14 mouse cellular contexts compared by ENCODE assay signal in genomic region chr3:65656902-65657660, GRCm38 (mm10). TPM values are rescaled to one million over a fixed set of nuclear protein-coding genes. Genes with fewer than 3 reads are reported as not detected.
DNase-seq lines count a peak whose midpoint lies in the region; ATAC-seq and TF ChIP-seq lines count a peak whose summit lies in the region.
"Had no signal": no experiment of that assay in that cellular context is flagged by ENCODE, and none has a peak within 500 bp of the region (broad histone marks: within the 10 kb centered on the region; RNA-seq: fewer than 3 reads in every experiment).

No protein-coding gene starts in this region.

- no peak overlapping the region for H3K4me3 ChIP-seq in neural tube, embryonic 11.5 days (ENCODE audit: low read depth, low read length)
- no peak overlapping the region for H3K4me3 ChIP-seq in hindbrain, embryonic 12.5 days
- no peak overlapping the region for H3K4me3 ChIP-seq in midbrain, embryonic 14.5 days (replicated peaks; ENCODE audit: low read depth, low read length)
- H3K4me3 ChIP-seq in stomach, postnatal 0 days (ENCODE audit: low read depth, low read length), result no peak overlapping the region

- no peaks in the 10 kb centered on the region for H3K27me3 ChIP-seq in neural tube, embryonic 11.5 days (ENCODE audit: control insufficient read depth, insufficient read depth, low read length)
- H3K27me3 ChIP-seq in hindbrain, embryonic 12.5 days, result peaks cover 8% of the 10 kb centered on the region; the same call in 1 of the 2 replicates
- H3K27me3 ChIP-seq in midbrain, embryonic 14.5 days (ENCODE audit: control insufficient read depth, insufficient read depth, low read length), result peaks cover 29% of the 10 kb centered on the region; the same call in 1 of the 2 replicates
- no peaks in the 10 kb centered on the region for H3K27me3 ChIP-seq in stomach, postnatal 0 days (ENCODE audit: control insufficient read depth, insufficient read depth, low read length)

- H3K4me2 ChIP-seq in neural tube, embryonic 11.5 days (ENCODE audit: low read depth), result peak overlapping the region; percentile 24; the same call in 1 of the 2 replicates
- 0 out of 2 replicates have a peak overlapping the region, but pooled peaks have one; percentile 90 for H3K4me2 ChIP-seq in hindbrain, embryonic 12.5 days (replicated peaks)
- H3K4me2 ChIP-seq in midbrain, embryonic 14.5 days (ENCODE audit: low read length), result peak overlapping the region; percentile 32
- H3K4me2 ChIP-seq in stomach, postnatal 0 days (replicated peaks; ENCODE audit: low read depth), result no peak overlapping the region

- H3K36me3 ChIP-seq in neural tube, embryonic 11.5 days (ENCODE audit: control insufficient read depth, insufficient read depth, low read length), result no peaks in the 10 kb centered on the region
- no peaks in the 10 kb centered on the region for H3K36me3 ChIP-seq in hindbrain, embryonic 12.5 days
- no peaks in the 10 kb centered on the region for H3K36me3 ChIP-seq in midbrain, embryonic 14.5 days (ENCODE audit: control insufficient read depth, insufficient read depth, low read length)
- no peaks in the 10 kb centered on the region for H3K36me3 ChIP-seq in stomach, postnatal 0 days (ENCODE audit: control insufficient read depth, insufficient read depth, low read length)
- H3K36me3 ChIP-seq: embryonic facial prominence, embryonic 10.5 days had no signal

- TF ChIP-seq CTCF in stomach, postnatal 0 days (IDR thresholded peaks at IDR 0.05; ENCODE audit: low read depth), result no peak

- ATAC-seq in neural tube, embryonic 11.5 days (ENCODE audit: insufficient read depth, low FRiP score, low TSS enrichment), result peak; percentile 15; the same call in 1 of the 2 replicates
- no peak for ATAC-seq in hindbrain, embryonic 12.5 days (ENCODE audit: low FRiP score)
- no peak for ATAC-seq in midbrain, embryonic 14.5 days (ENCODE audit: low FRiP score, low TSS enrichment)
- ATAC-seq in erythroblast, adult 5-6 weeks (replicated peaks; ENCODE audit: low FRiP score, poor library complexity, severe bottlenecking), result no peak
- no peak for ATAC-seq in stomach, postnatal 0 days (ENCODE audit: low FRiP score, low TSS enrichment)
- ATAC-seq: intestine, embryonic 16.5 days had no signal

- H3K4me1 ChIP-seq in neural tube, embryonic 11.5 days (ENCODE audit: control insufficient read depth, insufficient read depth, low read length), result peaks cover 11% of the 10 kb centered on the region; the same call in 1 of the 2 replicates
- peaks cover 17% of the 10 kb centered on the region for H3K4me1 ChIP-seq in hindbrain, embryonic 12.5 days
- H3K4me1 ChIP-seq in midbrain, embryonic 14.5 days (ENCODE audit: control insufficient read depth, insufficient read depth, low read length), result peaks cover 21% of the 10 kb centered on the region
- no peaks in the 10 kb centered on the region for H3K4me1 ChIP-seq in stomach, postnatal 0 days (replicated peaks; ENCODE audit: control insufficient read depth, insufficient read depth)

- peak; percentile 40 for DNase-seq in neural tube, embryonic 11.5 days (ENCODE audit: low spot score)
- DNase-seq in neural tube, embryonic 10.5 days (ENCODE audit: extremely low spot score, low spot score), result no peak
- DNase-seq in midbrain, embryonic 14.5 days, result peak; percentile 49
- no peak for DNase-seq in heart, adult 18-20 months
- no peak for DNase-seq in stomach, postnatal 0 days (ENCODE audit: low spot score)
- DNase-seq: cerebellum, postnatal 10 days; kidney, postnatal 10 days; layer of hippocampus, adult 9-11 months; liver had no signal

- no peaks in the 10 kb centered on the region for H3K9me3 ChIP-seq in neural tube, embryonic 11.5 days (ENCODE audit: control insufficient read depth, low read length)
- no peaks in the 10 kb centered on the region for H3K9me3 ChIP-seq in hindbrain, embryonic 12.5 days (replicated peaks)
- no peaks in the 10 kb centered on the region for H3K9me3 ChIP-seq in midbrain, embryonic 14.5 days (ENCODE audit: control insufficient read depth, low read length)
- H3K9me3 ChIP-seq in stomach, postnatal 0 days (ENCODE audit: control insufficient read depth, low read length), result no peaks in the 10 kb centered on the region
- H3K9me3 ChIP-seq: embryonic facial prominence, embryonic 10.5 days had no signal

- 0 out of 2 replicates have a peak overlapping the region, but pooled peaks have one; percentile 46 for H3K27ac ChIP-seq in neural tube, embryonic 11.5 days (ENCODE audit: low read depth, low read length)
- peak overlapping the region; percentile 0; the same call in 1 of the 2 replicates for H3K27ac ChIP-seq in hindbrain, embryonic 12.5 days
- H3K27ac ChIP-seq in midbrain, embryonic 14.5 days (replicated peaks; ENCODE audit: low read depth, low read length), result 0 out of 2 replicates have a peak overlapping the region, but pooled peaks have one; percentile 8
- H3K27ac ChIP-seq in stomach, postnatal 0 days (replicated peaks), result no peak overlapping the region
- H3K27ac ChIP-seq: embryonic facial prominence, embryonic 10.5 days had no signal

- no peak overlapping the region for H3K9ac ChIP-seq in neural tube, embryonic 11.5 days (ENCODE audit: low read length)
- H3K9ac ChIP-seq in hindbrain, embryonic 12.5 days, result no peak overlapping the region
- no peak overlapping the region for H3K9ac ChIP-seq in midbrain, embryonic 14.5 days (replicated peaks; ENCODE audit: low read length)
- H3K9ac ChIP-seq in stomach, postnatal 0 days (ENCODE audit: low read length), result no peak overlapping the region
- H3K9ac ChIP-seq: lung, embryonic 14.5 days had no signal

- no peak for TF ChIP-seq EP300 in stomach, postnatal 0 days (optimal IDR thresholded peaks at IDR 0.05)

- WGBS in neural tube, embryonic 11.5 days, result 19% methylated on average over 12 of the region's 12 CpGs
- WGBS in hindbrain, embryonic 12.5 days, result 17% methylated on average over 12 of the region's 12 CpGs
- 4% methylated on average over 12 of the region's 12 CpGs for WGBS in midbrain, embryonic 14.5 days
- 71% methylated on average over 12 of the region's 12 CpGs for WGBS in stomach, postnatal 0 days

RNA-seq across cellular contexts. Expression of gene Lekr1, which starts 8.9 kb away (rescaled TPM):
- polyA plus RNA-seq in neural tube, embryonic 11.5 days (2014; fragmentation: Nextera tagmentation; extraction: Ambion mirVana), result 6.2 and 6.9 TPM in 2 replicates
- 7.6 and 8.3 TPM in 2 replicates for polyA plus RNA-seq in hindbrain, embryonic 12.5 days (2016; fragmentation: Nextera tagmentation; extraction: Ambion mirVana)
- 7.0 and 8.0 TPM in 2 replicates for polyA plus RNA-seq in midbrain, embryonic 14.5 days (2014; fragmentation: Nextera tagmentation; extraction: Ambion mirVana)
- total RNA-seq in erythroblast, adult 5-6 weeks (2015; ENCODE audit: low replicate concordance), result 0.42 TPM in 1 of 2 replicates, not detected in the other
- total RNA-seq in erythroblast, adult 5-6 weeks (2017; ENCODE audit: low replicate concordance), result 0.51 TPM in 1 of 2 replicates, not detected in the other
- 1 to 10 TPM; 2.5 to 2.7 TPM for total RNA-seq in heart, adult 18-20 months (2021)
- 3.3 and 4.0 TPM in 2 replicates for polyA plus RNA-seq in stomach, postnatal 0 days (2015; fragmentation: Nextera tagmentation; extraction: Ambion mirVana)

Comparison
In these comparisons a context has a peak if more than half of its experiments do, and no peak if none do; other contexts are left out.
1. DNase-seq: peak in neural tube, embryonic 11.5 days (single experiment) and midbrain, embryonic 14.5 days (single experiment); none in neural tube, embryonic 10.5 days (single experiment), heart, adult 18-20 months (0 of 2) and stomach, postnatal 0 days (single experiment).